Mouse (Mus musculus) MEL-GATA-1-ER (cell line): ENCODE measurements around the gene Nhsl1.
"Not testable (repeated sequence)": the region's sequence is repeated elsewhere in the genome, so short reads cannot be mapped to it uniquely, and the experiment has no call there.

ENCODE experiments used
- DNase-seq: peaks from one replicate; pipeline ENCODE4 v3.0.0-alpha.2; 2012; ENCODE audit warnings: low read depth; ENCODE audit errors: extremely low read depth

The Nhsl1 gene

GRCm38 (mm10) chr10:18437584-18437983 is 118.8 kb downstream of the Nhsl1 start:
- DNase-seq, result no peak

- DNase-seq, result no peak
Measured at GRCm38 (mm10) chr10:18445603-18446358, 127.0 kb downstream of the Nhsl1 start.

- no peak for DNase-seq
Measured at GRCm38 (mm10) chr10:18446359-18446820, 127.6 kb downstream of the Nhsl1 start.

- no peak for DNase-seq
Measured at GRCm38 (mm10) chr10:18447299-18447698, 128.5 kb downstream of the Nhsl1 start.

- not testable (repeated sequence) for DNase-seq
Measured at GRCm38 (mm10) chr10:18448896-18449295, 130.1 kb downstream of the Nhsl1 start.

GRCm38 (mm10) chr10:18453380-18453779 is 134.6 kb downstream of the Nhsl1 start:
- DNase-seq, result peak; percentile 2

- no peak for DNase-seq
Measured at GRCm38 (mm10) chr10:18454161-18454560, 135.4 kb downstream of the Nhsl1 start.

GRCm38 (mm10) chr10:18455301-18455920 is 136.6 kb downstream of the Nhsl1 start:
- no peak for DNase-seq

GRCm38 (mm10) chr10:18457808-18458475 is 139.2 kb downstream of the Nhsl1 start:
- DNase-seq, result no peak

- DNase-seq, result no peak
Measured at GRCm38 (mm10) chr10:18461336-18461735, 142.6 kb downstream of the Nhsl1 start.

- no peak for DNase-seq
Measured at GRCm38 (mm10) chr10:18463071-18463841, 144.5 kb downstream of the Nhsl1 start.

GRCm38 (mm10) chr10:18468396-18468795 is 149.6 kb downstream of the Nhsl1 start:
- DNase-seq, result no peak

GRCm38 (mm10) chr10:18469279-18470135 is 150.7 kb downstream of the Nhsl1 start:
- DNase-seq, result no peak

- DNase-seq, result no peak
Measured at GRCm38 (mm10) chr10:18470351-18471060, 151.7 kb downstream of the Nhsl1 start.

- DNase-seq, result no peak
Measured at GRCm38 (mm10) chr10:18471648-18472047, 152.9 kb downstream of the Nhsl1 start.

GRCm38 (mm10) chr10:18475126-18475525 is 156.3 kb downstream of the Nhsl1 start:
- no peak for DNase-seq

GRCm38 (mm10) chr10:18478294-18478693 is 159.5 kb downstream of the Nhsl1 start:
- DNase-seq, result no peak

- no peak for DNase-seq
Measured at GRCm38 (mm10) chr10:18479285-18479684, 160.5 kb downstream of the Nhsl1 start.

- DNase-seq, result no peak
Measured at GRCm38 (mm10) chr10:18480836-18481235, 162.1 kb downstream of the Nhsl1 start.
